29 mouse cellular contexts compared by ENCODE assay signal in the genomic region with DNA sequence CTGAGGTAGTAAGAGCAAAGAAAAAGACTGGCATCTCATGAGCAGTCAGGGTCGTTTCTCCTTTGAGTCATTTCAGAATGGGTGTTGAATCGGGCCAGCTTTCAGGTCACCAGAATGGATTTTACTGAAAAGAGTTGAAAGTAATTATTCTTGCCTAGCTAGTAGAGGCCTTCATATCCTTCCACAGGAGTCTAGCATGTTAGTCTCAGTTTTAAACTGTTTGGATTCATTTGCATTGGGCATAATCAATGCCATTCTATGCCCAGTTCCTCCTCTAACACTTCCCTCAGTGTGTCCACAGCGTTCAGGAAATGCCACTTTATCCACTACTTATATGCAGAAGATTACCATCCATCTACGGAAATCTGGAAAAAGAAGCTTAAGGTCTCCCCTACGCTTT.
"Had no signal": no experiment of that assay in that cellular context is flagged by ENCODE, and none has a peak within 500 bp of the region (broad histone marks: within the 10 kb centered on the region; RNA-seq: fewer than 3 reads in every experiment).

No protein-coding gene starts in this region.

- ATAC-seq: hindbrain, postnatal 0 days; intestine, embryonic 16.5 days had no signal

- H3K4me3 ChIP-seq: heart, adult 2 months; heart, embryonic 13.5 days; heart, embryonic 15.5 days; hindbrain, embryonic 13.5 days; hindbrain, embryonic 15.5 days; kidney, embryonic 15.5 days; left cerebral cortex, adult 2 months; limb, embryonic 10.5 days; limb, embryonic 12.5 days; liver, embryonic 13.5 days; liver, embryonic 15.5 days had no signal

- H3K4me2 ChIP-seq: heart, embryonic 11.5 days; heart, embryonic 13.5 days; heart, embryonic 15.5 days; hindbrain, embryonic 13.5 days; hindbrain, embryonic 15.5 days; kidney, embryonic 15.5 days; limb, embryonic 12.5 days; liver, embryonic 11.5 days; liver, embryonic 13.5 days; liver, embryonic 15.5 days had no signal

- H3K9me3 ChIP-seq: heart, embryonic 13.5 days; heart, embryonic 15.5 days; hindbrain, embryonic 13.5 days; hindbrain, embryonic 15.5 days; kidney, embryonic 15.5 days; limb, embryonic 10.5 days; limb, embryonic 12.5 days; liver, embryonic 13.5 days; liver, embryonic 15.5 days had no signal

- H3K4me1 ChIP-seq: heart, embryonic 13.5 days; heart, embryonic 15.5 days; hindbrain, embryonic 13.5 days; hindbrain, embryonic 15.5 days; kidney, embryonic 15.5 days; limb, embryonic 10.5 days; limb, embryonic 12.5 days; liver, embryonic 13.5 days; liver, embryonic 15.5 days had no signal

- H3K27ac ChIP-seq: heart, adult 2 months; heart, embryonic 13.5 days; heart, embryonic 15.5 days; hindbrain, embryonic 13.5 days; hindbrain, embryonic 15.5 days; hindbrain, postnatal 0 days; kidney, embryonic 15.5 days; kidney, postnatal 0 days; left cerebral cortex, adult 2 months; limb, embryonic 10.5 days; limb, embryonic 12.5 days; liver, embryonic 13.5 days; liver, embryonic 15.5 days had no signal

- H3K36me3 ChIP-seq: heart, embryonic 13.5 days; heart, embryonic 15.5 days; hindbrain, embryonic 13.5 days; hindbrain, embryonic 15.5 days; kidney, embryonic 15.5 days; limb, embryonic 10.5 days; limb, embryonic 12.5 days; liver, embryonic 13.5 days; liver, embryonic 15.5 days had no signal

- H3K9ac ChIP-seq: heart, embryonic 13.5 days; heart, embryonic 15.5 days; hindbrain, embryonic 13.5 days; hindbrain, embryonic 15.5 days; kidney, embryonic 15.5 days; limb, embryonic 12.5 days; liver, embryonic 13.5 days; liver, embryonic 15.5 days had no signal

- DNase-seq: gastrocnemius, postnatal 14 days; gastrocnemius, postnatal 36 days; heart, adult 11 months; heart, adult 2 months; heart, postnatal 14 days; heart, postnatal 36 days; kidney, adult 11 months; kidney, adult 2 months; kidney, adult 9 months; kidney, postnatal 14 days; kidney, postnatal 36 days; layer of hippocampus, adult 9-11 months; layer of hippocampus, postnatal 36 days; liver; liver, embryonic 13.5 days had no signal

- H3K27me3 ChIP-seq: heart, embryonic 13.5 days; heart, embryonic 15.5 days; hindbrain, embryonic 13.5 days; hindbrain, embryonic 15.5 days; kidney, embryonic 15.5 days; limb, embryonic 12.5 days; liver, embryonic 13.5 days; liver, embryonic 15.5 days had no signal
